Mouse (Mus musculus): Measurements from ENCODE around the gene Vps4b.
"Not testable (repeated sequence)": the region's sequence is repeated elsewhere in the genome, so short reads cannot be mapped to it uniquely, and the experiment has no call there.

Vps4b gene

GRCm38 (mm10) chr1:106750656-106751055 lies 45.9 kb downstream of the Vps4b start:
- no peak for DNase-seq

- no peak for DNase-seq
These were observed 47.8 kb downstream of the Vps4b start for GRCm38 (mm10) chr1:106748555-106749315.

- no peak for DNase-seq
These were observed 53.5 kb downstream of the Vps4b start for GRCm38 (mm10) chr1:106742980-106743379.

- DNase-seq, result no peak
These were observed 55.8 kb downstream of the Vps4b start for GRCm38 (mm10) chr1:106740735-106741134.

GRCm38 (mm10) chr1:106739810-106740209 lies 56.7 kb downstream of the Vps4b start:
- DNase-seq, result no peak

GRCm38 (mm10) chr1:106738092-106738491 lies 58.4 kb downstream of the Vps4b start:
- DNase-seq, result no peak

- DNase-seq, result no peak
These were observed 60.3 kb downstream of the Vps4b start for GRCm38 (mm10) chr1:106736211-106736610.

- DNase-seq, result peak; percentile 49
These were observed 60.9 kb downstream of the Vps4b start for GRCm38 (mm10) chr1:106735586-106735985.

- no peak for DNase-seq
These were observed 74.5 kb downstream of the Vps4b start for GRCm38 (mm10) chr1:106722061-106722460.

GRCm38 (mm10) chr1:106717736-106718135 lies 78.8 kb downstream of the Vps4b start:
- DNase-seq, result not testable (repeated sequence)

- peak; percentile 84 for DNase-seq
These were observed 79.4 kb downstream of the Vps4b start for GRCm38 (mm10) chr1:106717071-106717601.

- DNase-seq, result no peak
These were observed 80.4 kb downstream of the Vps4b start for GRCm38 (mm10) chr1:106716141-106716540.

- DNase-seq, result no peak
These were observed 81.1 kb downstream of the Vps4b start for GRCm38 (mm10) chr1:106715111-106716083.

GRCm38 (mm10) chr1:106714530-106714981 lies 82.0 kb downstream of the Vps4b start:
- DNase-seq, result no peak
